Mouse (Mus musculus): Measurements from ENCODE around the gene Hsbp1. TPM values are rescaled to one million over a fixed set of nuclear protein-coding genes. Genes with fewer than 3 reads are reported as not detected.

The Hsbp1 gene
- total RNA-seq, 1 experiment from 2014 or later: 194 TPM

GRCm38 (mm10) chr8:119386988-119387387 lies 42.7 kb downstream of the Hsbp1 start:
- no peak for DNase-seq

- DNase-seq: no peak
Observed at GRCm38 (mm10) chr8:119394097-119394496, 49.8 kb downstream of the Hsbp1 start.

- peak; percentile 96 for DNase-seq
Observed at GRCm38 (mm10) chr8:119394524-119395026, 50.3 kb downstream of the Hsbp1 start, which contains the start of gene Mlycd. Gene Mlycd, plus strand, starts transcription at chr8:119394878.

GRCm38 (mm10) chr8:119395072-119395950 lies 51.0 kb downstream of the Hsbp1 start:
- peak; percentile 24 for DNase-seq

Other genes with a start within 250 kb of the Hsbp1 start
- gene Mlycd, start 50.4 kb downstream of the Hsbp1 start, total RNA-seq (2021): 46.2 and 49.0 TPM in 2 replicates
- gene Osgin1, start 89.6 kb downstream of the Hsbp1 start, total RNA-seq (2021): 73.4 and 110 TPM in 2 replicates
- gene Necab2, start 102.2 kb downstream of the Hsbp1 start, total RNA-seq (2021): 6.5 and 7.0 TPM in 2 replicates
- gene Slc38a8, start 157.2 kb downstream of the Hsbp1 start, total RNA-seq (2021): not detected in 2 replicates
- gene Mbtps1, start 214.2 kb downstream of the Hsbp1 start, total RNA-seq (2021): 109 and 122 TPM in 2 replicates
- 40.0 and 64.0 TPM in 2 replicates for gene Hsdl1, start 230.7 kb downstream of the Hsbp1 start, total RNA-seq (2021)
- 0.15 TPM in 1 of 2 replicates, not detected in the other for gene Dnaaf1, start 230.7 kb downstream of the Hsbp1 start, total RNA-seq (2021)

Data from adrenal gland, postnatal 25 days (tissue).